Mouse (Mus musculus): ENCODE data around the gene March8. TPM values are rescaled to one million over a fixed set of nuclear protein-coding genes. Genes with fewer than 3 reads are reported as not detected.
A peak's percentile ranks its signal among the peaks of the same experiment; 100 is the strongest.

Gene March8
- total RNA-seq, 2 experiments from 2014 or later: 57.4 to 58.7 TPM

GRCm38 (mm10) chr6:116411716-116412115 lies 73.9 kb downstream of the March8 start:
- DNase-seq: no peak

- no peak for DNase-seq
These were observed 74.9 kb downstream of the March8 start for GRCm38 (mm10) chr6:116412546-116413325.

GRCm38 (mm10) chr6:116415126-116415676 lies 77.4 kb downstream of the March8 start:
- no peak for DNase-seq

GRCm38 (mm10) chr6:116416000-116416552 lies 78.3 kb downstream of the March8 start:
- no peak for DNase-seq

- DNase-seq: no peak
These were observed 79.9 kb downstream of the March8 start for GRCm38 (mm10) chr6:116417518-116418315.

GRCm38 (mm10) chr6:116418487-116418886 lies 80.7 kb downstream of the March8 start:
- DNase-seq: no peak

GRCm38 (mm10) chr6:116419699-116420098 lies 81.9 kb downstream of the March8 start:
- DNase-seq: no peak

- DNase-seq: no peak
These were observed 82.4 kb downstream of the March8 start for GRCm38 (mm10) chr6:116420271-116420670.

GRCm38 (mm10) chr6:116422991-116423390 lies 85.2 kb downstream of the March8 start:
- DNase-seq: no peak

GRCm38 (mm10) chr6:116423664-116424063 lies 85.8 kb downstream of the March8 start:
- peak in 1 of 2 experiments; percentile 27 for DNase-seq

- DNase-seq: no peak
These were observed 89.7 kb downstream of the March8 start for GRCm38 (mm10) chr6:116427552-116427951.

GRCm38 (mm10) chr6:116428282-116428681 lies 90.5 kb downstream of the March8 start:
- no peak for DNase-seq

GRCm38 (mm10) chr6:116438864-116439263 lies 101.0 kb downstream of the March8 start:
- DNase-seq: no peak

- DNase-seq: no peak
These were observed 101.7 kb downstream of the March8 start for GRCm38 (mm10) chr6:116439531-116439930.

GRCm38 (mm10) chr6:116440447-116440846 lies 102.6 kb downstream of the March8 start:
- no peak for DNase-seq

GRCm38 (mm10) chr6:116440849-116441248 lies 103.0 kb downstream of the March8 start:
- no peak for DNase-seq

GRCm38 (mm10) chr6:116455781-116456180 lies 118.0 kb downstream of the March8 start:
- DNase-seq: no peak

- DNase-seq: no peak
These were observed 118.7 kb downstream of the March8 start for GRCm38 (mm10) chr6:116456482-116456881.

GRCm38 (mm10) chr6:116458728-116459127 lies 120.9 kb downstream of the March8 start:
- no peak for DNase-seq
